Mouse (Mus musculus): Measurements from ENCODE around the gene Tnxb.

- TF ChIP-seq CTCF (conservative IDR thresholded peaks at IDR 0.05; ENCODE audit: low read length) (no peak), NANOG (IDR thresholded peaks at IDR 0.05; ENCODE audit: borderline replicate concordance, low read length) (no peak)
Measured at GRCm38 (mm10) chr17:34659897-34660214, 10.5 kb upstream of the Tnxb start.

Measured in E14TG2a.4 (cell line).